Mouse (Mus musculus): ENCODE results near the gene St6galnac3.

Gene St6galnac3

DNA sequence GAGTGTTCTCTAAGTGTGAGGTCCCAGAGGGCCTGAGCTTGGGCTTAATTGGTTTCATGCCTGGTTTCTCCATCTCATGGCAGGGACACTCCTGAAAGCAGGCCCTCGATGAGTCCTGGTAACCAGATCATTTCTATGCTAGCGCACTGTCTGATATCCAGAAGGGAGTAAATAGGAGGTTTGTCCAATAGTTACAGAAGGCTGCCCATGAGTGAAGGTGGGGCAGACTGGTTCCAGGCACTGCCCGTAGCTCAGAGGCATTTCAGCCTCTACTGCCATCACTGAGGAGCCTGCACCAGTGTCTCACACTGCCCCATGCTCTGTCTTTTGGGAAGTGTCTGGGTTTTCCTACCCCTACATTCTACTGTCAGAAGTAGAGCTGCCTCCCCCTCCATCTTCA, 72.1 kb downstream of the St6galnac3 start:
- DNase-seq (ENCODE audit: low spot score in 2 of 2): no peak

DNA sequence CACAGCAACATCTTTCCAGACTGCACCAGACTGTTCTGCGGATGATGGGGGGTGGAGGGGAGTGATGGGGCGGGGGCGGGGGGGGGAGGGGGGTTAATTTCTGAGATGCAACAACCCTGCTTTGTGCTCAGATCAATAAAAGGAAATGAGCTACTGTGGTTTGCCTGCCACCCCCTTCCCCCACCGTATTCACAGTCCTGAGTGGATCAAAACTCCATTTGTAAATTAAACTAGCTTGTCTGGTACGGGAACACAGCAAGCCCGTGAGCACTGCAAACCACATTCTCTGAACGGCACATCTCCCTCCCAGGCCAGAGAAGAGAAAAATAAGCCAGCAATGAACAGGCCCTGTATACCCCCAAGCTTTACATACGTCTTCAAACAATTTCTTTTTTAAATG, 76.3 kb downstream of the St6galnac3 start:
- DNase-seq (ENCODE audit: low spot score in 2 of 2): no peak

DNA sequence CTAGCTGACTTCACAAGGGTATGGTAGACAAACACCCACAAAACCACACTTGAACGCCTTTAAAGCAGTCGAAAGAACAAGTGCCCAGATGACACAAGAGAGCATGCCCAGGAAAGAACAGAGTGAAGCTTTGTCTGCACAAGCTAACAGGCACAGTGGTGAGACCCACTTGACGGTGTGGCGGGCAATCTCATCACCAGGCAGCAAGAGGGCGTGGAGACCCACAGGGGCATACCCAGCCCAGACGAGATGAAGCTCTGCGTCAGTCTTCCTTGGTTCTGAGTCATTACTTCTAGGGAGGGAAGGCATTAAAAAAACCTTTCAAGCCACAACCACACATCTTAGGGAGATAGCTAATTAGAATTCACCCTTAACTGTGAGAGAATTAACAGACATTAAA, 79.2 kb downstream of the St6galnac3 start:
- no peak for DNase-seq (ENCODE audit: low spot score in 2 of 2)

DNA sequence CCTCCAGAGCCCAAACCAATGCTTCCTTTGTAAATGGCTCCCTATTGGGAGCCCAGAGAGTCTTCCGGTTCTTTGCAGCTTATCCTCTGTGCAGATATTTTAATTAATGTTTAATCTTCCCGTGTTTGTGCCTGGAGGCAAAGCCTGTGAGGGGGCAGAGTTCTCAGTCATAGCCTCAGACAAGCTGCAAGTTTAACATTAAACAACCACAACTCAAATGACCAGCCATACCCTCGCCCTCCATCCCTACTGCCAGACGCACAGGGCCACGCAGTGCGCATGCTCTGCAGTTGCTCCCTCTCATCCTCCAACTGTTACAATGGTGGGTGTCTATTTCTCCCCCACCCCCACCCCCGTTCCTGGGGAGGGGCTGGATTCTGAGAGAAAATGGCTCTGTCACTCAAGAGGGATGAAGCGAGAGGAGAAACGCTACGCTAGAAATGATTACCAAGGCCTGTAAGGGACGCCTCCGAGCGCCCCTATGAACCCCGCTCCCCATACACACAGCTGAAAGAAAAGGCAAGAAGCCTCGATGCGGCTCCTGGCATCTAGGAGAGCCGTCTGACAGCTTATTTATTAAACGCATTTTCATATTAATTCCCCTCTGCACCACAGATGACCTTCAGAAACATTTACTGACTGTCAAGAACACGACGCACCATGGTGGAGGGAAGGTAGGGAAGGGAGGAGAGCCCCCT, 81.0 kb downstream of the St6galnac3 start:
- no peak for DNase-seq (ENCODE audit: low spot score in 2 of 2)

DNA sequence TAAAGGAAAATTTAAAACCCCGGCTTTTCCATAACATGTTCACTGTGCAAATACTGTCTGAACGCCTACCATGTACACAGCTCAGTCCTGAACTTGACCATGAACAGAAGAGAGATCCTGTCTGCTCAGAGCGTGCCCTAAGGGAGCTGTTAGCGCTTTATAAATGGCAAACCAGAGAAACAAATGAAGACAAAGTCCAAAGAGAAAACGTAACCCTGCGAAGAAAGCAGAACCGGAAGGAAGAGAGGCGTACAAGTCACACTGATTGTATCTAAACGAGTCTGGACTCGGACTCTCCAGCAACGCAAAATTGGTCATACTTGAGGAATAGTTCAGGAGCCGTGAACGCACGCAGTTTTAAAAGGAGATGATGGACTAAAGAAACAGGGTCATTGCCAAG, 82.1 kb downstream of the St6galnac3 start:
- no peak for DNase-seq (ENCODE audit: low spot score in 2 of 2)

DNA sequence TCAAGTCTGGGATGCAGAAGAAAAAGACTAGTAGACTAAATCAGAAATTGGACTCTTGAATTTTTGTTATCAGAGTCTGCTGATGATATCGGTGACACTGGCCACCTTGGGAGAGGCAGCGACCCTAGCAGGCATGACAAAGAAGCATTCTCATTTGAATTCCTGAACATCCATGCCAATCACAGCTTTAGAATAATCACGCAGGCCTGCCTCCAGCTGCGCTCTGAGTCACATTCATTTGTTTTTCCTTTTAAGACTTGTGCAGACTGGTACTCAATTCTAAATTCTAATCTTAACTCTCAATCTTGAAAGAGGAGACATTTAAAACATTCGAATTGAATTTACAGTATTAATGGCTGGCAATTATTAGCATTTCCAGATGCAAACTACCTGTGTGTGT, 83.2 kb downstream of the St6galnac3 start:
- no peak for DNase-seq (ENCODE audit: low spot score in 2 of 2)

DNA sequence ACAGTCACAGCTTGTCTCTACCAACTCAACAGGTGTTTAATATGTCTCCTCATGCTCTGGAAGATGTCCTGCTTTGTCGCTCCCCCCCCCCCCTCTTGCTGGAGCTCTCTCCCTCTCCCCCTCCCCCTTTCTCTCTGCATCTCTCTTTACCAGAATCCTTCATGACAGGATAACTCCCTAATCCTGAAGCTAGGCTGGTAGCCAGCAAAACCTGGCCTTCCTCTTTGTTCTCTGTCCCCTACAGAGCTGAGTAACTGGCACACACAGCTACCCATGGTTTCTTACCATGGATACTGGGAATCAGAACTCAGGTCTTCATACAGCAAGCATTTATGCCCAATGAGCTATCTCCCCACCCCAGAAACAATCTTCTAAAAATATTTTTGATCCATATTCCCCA, 87.6 kb downstream of the St6galnac3 start:
- DNase-seq (ENCODE audit: low spot score in 2 of 2): no peak

DNA sequence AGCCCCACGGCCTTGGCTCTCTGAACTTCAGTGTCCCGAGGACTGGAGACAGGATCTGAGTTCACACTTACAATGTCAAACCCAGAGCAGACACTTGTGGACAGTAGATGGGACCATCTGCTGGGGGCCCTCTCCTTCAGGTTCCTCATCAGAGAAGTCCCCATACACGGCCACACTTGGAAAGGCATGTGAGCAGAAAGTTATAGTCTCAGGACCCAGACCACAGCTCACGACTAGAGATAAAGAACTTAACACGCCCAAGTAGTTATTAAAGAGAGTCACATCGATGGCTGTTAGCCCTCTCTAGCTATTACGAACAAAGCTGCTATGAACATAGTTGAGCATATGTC, 88.2 kb downstream of the St6galnac3 start:
- no peak for DNase-seq (ENCODE audit: low spot score in 2 of 2)

DNA sequence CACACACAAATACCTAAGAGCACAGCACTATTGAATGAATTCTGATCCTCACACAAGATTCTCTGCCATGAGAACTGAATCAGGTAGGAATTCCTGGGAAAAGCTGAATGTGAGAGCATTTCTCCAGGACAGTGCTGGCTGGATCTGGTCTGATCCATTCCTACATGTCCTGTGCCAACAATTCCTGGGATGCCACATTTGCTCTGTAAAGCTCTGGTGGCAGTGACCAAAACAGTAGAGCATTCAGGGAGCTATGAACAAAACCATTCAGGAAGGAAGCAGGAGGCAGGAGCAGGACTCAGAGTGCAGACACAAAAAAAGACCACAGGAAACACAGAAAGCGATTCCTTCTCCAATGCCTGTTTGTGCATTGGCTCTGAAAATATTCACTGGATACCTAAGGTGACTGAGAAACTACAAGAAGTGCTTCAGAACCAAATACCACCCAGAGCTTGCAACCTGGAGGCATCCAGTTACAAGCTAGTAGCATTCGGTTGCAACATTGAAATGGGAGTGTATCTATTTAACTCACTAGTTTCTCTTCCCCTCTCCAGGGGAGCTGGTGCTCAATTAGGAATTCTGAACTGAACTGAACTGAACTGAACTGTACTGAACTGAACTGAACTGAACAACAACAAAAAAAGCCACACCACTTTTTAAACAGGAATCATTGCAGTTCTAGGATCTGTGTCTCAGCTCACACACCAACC, 88.7 kb downstream of the St6galnac3 start:
- no peak for DNase-seq (ENCODE audit: low spot score in 2 of 2)

DNA sequence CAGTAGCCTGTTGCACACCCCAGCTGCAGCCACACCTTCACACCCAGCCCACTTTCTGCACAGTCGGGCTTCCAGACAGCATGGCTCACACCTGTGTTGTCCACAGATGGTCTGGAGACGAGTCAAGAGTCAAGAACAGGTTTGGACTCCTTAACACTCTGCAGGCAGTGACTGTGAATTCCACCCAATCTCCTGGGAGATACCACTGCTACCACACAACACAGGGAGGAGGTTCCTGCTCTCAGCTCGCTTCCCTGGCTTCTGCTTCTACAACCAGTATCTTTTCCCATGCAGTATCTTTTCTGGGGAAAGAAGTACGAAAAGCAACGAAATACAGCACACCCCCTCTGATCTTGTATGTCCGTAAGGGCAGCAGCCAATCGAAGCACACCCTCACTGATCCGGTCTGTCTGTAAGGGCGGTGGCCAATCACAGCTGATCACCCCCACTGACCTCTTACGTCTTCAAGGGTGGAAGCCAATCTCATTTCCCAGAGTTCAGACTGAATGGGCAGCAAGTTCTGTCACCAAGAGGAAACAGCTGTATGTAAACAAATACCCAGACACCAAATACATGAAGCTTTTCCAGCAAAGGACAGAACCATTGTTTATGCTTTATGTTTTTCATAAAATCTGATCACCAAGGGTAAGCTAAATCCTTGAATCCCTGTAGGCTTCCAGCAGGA, 92.8 kb downstream of the St6galnac3 start:
- no peak for DNase-seq (ENCODE audit: low spot score in 2 of 2)

DNA sequence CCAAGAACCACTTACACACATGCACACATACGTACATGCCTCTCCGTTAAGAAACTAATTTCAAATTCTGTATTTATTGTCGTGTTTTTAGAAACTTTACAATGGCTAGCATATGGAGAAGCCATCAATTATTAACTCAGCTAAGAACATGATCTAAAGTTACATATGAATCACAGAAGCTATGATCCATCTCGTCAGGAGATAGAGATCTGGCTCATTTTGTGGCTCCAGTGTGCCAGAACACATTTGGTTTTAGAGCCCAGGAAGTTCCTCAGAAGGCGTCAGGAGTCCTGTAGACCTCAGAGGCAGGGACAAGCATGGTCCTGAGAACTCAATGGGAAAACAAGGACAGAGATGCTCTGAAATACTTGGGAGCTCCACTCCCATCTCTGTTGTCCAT, 98.7 kb downstream of the St6galnac3 start:
- no peak for DNase-seq (ENCODE audit: low spot score in 2 of 2)

DNA sequence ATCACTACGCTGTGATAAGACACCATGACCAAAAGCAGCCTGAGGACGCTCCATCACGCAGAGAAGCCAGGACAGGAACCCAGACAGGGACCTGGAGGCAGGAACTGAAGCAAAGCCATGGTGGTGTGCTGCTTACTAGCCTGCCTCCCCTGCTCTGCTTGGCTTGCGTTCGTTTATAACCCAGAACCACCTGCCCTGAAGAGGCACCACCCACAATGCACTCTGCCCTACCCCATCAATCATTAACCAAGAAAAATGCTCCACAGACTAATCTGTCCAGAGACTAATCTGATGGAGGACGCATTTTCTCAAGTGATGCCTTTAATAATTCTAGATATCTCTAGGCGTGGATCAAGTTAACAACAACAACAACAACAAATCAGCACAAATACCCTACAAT, 106.0 kb downstream of the St6galnac3 start:
- no peak for DNase-seq (ENCODE audit: low spot score in 2 of 2)

DNA sequence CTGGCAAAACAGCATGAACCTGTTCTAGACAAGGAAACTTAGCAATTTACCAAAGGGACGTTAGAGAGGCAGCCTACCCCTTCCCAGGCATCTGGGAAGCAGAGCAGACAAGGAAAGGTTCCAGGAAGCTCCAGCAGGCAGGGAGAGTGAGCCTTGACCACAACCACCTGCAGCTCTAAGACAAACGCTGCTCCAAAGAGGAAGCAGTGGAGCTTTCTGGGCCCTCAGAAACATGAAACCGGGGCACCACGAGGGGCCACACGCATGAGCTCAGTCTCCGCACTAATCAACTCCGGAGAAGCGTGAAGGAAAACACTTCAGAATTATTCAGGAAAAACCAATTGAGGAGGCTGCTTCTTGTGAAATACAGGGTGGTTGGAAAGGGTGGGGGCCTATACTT, 108.1 kb downstream of the St6galnac3 start:
- no peak for DNase-seq (ENCODE audit: low spot score in 2 of 2)

DNA sequence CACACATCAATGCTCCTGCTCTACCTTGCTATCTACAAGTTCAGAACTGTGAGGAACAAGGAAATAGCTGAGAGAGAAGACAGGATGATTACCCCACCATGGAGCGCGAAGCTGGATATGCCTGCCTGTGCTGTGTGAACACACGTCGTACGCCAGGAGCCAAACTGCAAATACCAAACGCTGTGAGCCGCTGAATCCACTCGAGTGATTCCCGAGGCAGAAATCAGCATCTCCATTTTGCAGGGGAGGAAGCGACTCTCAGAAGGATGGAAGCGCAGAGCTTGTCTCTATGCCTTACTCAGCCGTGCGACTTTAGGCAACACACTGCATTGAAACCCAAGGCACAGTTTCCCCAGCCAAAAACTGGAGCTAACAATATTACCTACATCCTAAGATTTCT, 114.7 kb downstream of the St6galnac3 start:
- DNase-seq (ENCODE audit: low spot score in 2 of 2): no peak

DNA sequence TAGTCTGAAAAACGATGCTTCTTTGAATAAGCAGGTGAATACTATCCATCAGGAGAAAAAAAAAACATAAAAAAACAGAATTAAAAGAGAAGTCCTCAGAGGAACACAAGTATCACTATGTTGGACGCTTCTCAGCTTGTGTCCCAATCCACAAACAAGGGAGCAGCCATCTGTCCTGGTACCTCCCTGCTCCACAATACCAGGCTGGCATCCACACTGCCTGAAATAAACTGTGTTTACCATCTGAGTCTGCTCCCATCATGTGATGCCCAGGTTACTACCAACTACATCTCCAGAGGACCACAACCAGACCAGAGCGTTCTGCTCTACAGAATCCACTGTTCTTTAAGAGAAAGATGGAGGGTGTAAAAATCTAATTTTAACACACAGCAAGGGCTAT, 118.6 kb downstream of the St6galnac3 start:
- DNase-seq (ENCODE audit: low spot score in 2 of 2): no peak

DNA sequence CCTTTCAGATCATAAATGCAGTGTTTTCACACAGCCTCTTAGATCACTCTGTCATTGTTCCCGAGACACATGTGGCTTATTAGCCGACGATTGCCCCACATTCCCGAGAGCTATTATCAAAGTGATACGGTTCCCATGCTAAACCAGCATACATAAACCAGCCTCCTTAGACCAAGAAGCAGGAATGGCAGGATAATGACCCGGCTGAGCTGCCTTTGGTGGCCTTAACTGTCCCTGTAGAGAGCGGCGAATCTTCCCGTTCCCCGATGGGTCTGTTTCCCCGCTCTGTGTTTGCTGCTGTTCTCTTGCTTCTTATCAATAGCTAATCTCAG, 119.2 kb downstream of the St6galnac3 start:
- DNase-seq (ENCODE audit: low spot score in 2 of 2): no peak

DNA sequence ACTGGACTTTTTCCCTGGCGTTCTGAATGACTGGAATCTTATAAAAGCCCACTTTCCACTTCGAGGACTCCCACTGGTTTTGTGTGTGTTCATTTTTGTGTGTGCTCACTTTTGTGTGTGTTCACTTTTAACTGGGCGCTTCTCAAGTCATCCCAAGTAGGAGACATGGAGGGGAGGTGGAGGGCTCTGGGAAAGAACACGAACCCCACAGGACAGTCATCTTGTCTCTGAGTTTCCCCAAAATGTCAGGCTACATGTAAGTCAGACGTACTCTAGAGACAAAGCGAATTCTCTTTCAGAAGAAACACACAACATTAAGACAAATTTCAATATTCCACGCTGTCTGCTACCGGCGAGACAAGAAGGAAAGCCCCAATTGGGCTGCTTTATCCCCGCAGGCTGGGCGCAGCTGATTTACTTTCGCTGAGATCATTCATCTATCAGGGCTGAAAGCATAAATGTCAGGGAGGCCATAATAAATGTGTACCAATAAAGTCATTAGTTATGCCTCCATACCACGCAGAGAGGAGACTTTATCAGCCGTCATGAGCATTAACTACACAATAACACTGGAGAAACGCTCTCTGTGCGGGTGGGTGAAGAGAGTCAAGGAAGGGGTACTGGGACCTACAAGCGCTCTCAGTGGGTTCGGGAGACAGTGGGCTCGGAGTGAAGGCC, 119.7 kb downstream of the St6galnac3 start:
- DNase-seq (ENCODE audit: low spot score in 2 of 2): no peak

DNA sequence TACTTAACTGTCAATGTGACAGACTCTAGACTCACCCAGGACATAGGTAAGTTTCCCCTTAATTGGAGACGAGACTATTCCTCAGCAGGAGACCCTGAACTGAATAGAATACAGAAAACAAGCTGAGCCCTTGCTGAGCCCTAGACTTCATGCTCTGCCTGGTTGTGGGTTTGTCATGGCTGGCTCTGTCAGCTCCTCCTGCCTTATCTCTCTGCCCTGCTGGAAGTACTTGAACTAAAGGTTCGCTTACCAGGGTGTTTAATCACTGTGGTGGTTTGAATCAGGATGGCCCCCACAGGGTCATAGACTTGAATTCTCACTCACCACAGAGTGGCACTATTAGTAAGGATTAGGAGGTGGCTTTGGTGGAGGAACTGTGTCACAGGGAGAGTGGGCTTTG, 125.8 kb downstream of the St6galnac3 start:
- DNase-seq (ENCODE audit: low spot score in 2 of 2): no peak

DNA sequence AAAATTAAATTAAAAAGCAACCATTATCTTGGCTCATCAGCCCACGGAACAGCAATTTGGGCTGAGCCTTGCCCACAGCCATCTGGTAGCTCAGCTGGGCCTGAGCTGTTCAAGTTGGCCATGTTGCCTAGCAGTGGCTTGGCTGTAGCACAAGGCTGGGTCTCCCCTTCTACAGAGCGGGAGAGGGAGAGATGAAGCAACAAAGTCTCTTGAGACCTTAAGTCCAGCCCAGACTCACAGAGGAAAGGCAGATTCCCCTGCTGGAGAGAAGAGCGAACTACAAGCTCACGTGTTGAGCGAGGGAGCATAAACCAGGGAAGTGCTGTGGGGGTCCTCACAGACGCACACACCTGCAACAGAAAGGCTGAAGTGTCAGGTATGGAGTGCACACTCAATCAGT, 126.3 kb downstream of the St6galnac3 start:
- no peak for DNase-seq (ENCODE audit: low spot score in 2 of 2)

DNA sequence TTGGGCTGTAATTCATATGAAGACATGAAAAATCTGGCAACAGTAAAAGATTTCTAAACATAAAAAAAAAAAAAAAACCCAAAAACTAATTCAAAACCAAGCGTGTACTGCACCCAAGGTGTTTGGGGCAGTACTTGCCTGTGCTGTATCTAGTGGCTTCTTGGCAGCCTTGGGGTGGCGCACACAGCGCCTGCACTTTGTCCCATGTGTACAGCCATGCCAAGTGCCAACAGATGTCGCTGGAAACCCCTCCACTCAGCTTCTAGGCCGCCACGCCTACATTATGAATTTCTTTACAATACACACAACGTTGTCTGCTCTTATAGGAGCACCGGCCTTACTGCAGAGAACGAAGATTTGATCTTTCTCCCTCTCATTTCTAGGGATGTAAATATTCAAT, 130.4 kb downstream of the St6galnac3 start:
- DNase-seq (ENCODE audit: low spot score in 2 of 2): no peak

DNA sequence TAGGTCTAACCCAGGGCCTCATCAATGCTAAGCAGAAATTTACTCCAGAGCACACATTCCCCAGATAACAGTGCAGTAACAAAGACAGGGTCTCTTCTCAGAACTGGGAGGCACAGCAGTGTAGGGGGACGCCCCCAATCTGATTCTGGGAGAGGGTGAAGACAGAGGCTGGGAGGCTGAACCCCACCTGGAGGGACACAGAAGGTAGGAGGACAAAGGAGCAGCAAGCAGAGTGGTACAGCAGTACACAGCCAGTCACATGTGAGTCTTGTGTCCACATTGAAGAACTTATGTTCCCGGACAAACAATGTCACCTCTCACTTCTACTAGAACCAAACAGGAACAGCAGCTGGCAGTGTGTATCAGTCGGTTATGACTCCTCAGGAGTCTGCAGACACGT, 131.0 kb downstream of the St6galnac3 start:
- DNase-seq (ENCODE audit: low spot score in 2 of 2): no peak

DNA sequence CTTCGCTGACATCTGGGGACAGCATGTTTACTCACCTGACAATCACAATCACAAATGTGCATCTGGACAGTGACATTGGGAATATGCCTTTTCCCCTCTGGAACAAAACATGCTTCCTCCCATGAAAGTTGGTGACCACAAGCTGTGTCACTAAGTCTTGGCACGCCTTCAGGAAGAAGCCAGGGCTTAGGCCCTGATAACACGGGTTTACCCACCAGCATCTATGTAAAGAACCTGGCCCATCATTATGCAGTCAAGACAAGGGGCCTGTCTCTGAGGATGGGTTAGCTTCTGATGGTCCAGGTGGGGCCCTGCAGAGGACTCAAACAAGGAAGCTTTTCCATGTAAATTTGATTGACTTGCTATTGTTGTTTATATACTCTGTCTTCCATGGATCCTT, 131.9 kb downstream of the St6galnac3 start:
- DNase-seq (ENCODE audit: low spot score in 2 of 2): no peak

DNA sequence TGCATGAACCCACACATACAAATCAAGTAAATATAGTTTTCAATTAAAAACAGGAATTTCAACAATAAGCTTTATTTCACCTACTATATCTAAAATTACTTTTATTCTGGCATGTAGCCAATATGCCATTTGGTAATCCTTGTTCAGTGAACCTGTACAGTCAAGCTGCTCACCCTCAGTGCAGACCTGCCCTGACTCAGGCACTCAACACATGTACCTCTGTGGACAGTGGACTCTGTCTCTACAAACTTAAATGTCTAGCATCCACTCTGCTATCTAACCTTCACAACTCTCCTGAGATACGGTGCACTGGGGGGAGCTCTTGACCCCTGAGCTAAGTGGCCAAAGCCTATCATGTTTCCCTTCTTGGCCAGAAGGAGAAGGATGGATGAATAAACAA, 137.4 kb downstream of the St6galnac3 start:
- DNase-seq (ENCODE audit: low spot score in 2 of 2): no peak
